Mouse (Mus musculus) kidney, adult 2 months (tissue): ENCODE results near the gene Ankrd11. TPM values are rescaled to one million over a fixed set of nuclear protein-coding genes. Genes with fewer than 3 reads are reported as not detected.

ENCODE experiments used
- DNase-seq: peaks from one replicate; pipeline ENCODE4 v3.0.0; 2021
- H3K27ac ChIP-seq: fragments of 200-500 bp; 2 replicates; pipeline ENCODE4 v1.5.1; 2012; ENCODE audit warnings: low read depth, low read length, control low read depth, inconsistent platforms; ENCODE audit not compliant: insufficient read depth
- H3K27me3 ChIP-seq: fragments of 200-500 bp; replicated peaks from 2 replicates; pipeline ENCODE4 v1.6.1; 2012; ENCODE audit warnings: mild to moderate bottlenecking, moderate library complexity, low read length, inconsistent platforms; ENCODE audit not compliant: control insufficient read depth, insufficient read depth
- H3K36me3 ChIP-seq: fragments of 200-500 bp; 2 replicates; pipeline ENCODE4 v1.6.1; 2012; ENCODE audit warnings: mild to moderate bottlenecking, moderate library complexity, low read length, inconsistent platforms; ENCODE audit not compliant: control insufficient read depth, insufficient read depth
- H3K4me1 ChIP-seq: fragments of 200-500 bp; 2 replicates; pipeline ENCODE4 v1.6.1; 2011; ENCODE audit warnings: low read length; ENCODE audit not compliant: control insufficient read depth, insufficient read depth
- H3K4me3 ChIP-seq: fragments of 200-500 bp; 2 replicates; pipeline ENCODE4 v1.5.1; 2011; ENCODE audit warnings: mild to moderate bottlenecking, low read depth, low read length, control low read depth; ENCODE audit not compliant: insufficient read depth
- CTCF ChIP-seq: fragments of 200-500 bp; conservative IDR thresholded peaks from 2 replicates; pipeline ENCODE4 v1.5.1; 2011; ENCODE audit warnings: low read depth, mild to moderate bottlenecking, control low read depth, low read length, moderate library complexity, mixed read lengths; ENCODE audit not compliant: insufficient read depth, insufficient read length
- POLR2A ChIP-seq: fragments of 200-500 bp; IDR thresholded peaks from one replicate; pipeline ENCODE4 v1.6.1; 2011; ENCODE audit warnings: low read depth, low read length, control low read depth
- whole genome bisulfite sequencing: fragments of 180-500 bp; shearing (Covaris S2); methylation state at CpG from one replicate; pipeline ENCODE4 v1.1.7; 2018; 5-methylcytosine and 5-hydroxymethylcytosine counted together
- polyA plus RNA-seq: library from polyadenylated mRNA; depleted of rRNA; stranded (reverse); fragments of >200 nt; gene quantifications from 2 replicates; pipeline ENCODE4 v1.2.3, GENCODE M21; 2012

Ankrd11 gene
- polyA plus RNA-seq, 1 experiment = 32.7 TPM

DNA sequence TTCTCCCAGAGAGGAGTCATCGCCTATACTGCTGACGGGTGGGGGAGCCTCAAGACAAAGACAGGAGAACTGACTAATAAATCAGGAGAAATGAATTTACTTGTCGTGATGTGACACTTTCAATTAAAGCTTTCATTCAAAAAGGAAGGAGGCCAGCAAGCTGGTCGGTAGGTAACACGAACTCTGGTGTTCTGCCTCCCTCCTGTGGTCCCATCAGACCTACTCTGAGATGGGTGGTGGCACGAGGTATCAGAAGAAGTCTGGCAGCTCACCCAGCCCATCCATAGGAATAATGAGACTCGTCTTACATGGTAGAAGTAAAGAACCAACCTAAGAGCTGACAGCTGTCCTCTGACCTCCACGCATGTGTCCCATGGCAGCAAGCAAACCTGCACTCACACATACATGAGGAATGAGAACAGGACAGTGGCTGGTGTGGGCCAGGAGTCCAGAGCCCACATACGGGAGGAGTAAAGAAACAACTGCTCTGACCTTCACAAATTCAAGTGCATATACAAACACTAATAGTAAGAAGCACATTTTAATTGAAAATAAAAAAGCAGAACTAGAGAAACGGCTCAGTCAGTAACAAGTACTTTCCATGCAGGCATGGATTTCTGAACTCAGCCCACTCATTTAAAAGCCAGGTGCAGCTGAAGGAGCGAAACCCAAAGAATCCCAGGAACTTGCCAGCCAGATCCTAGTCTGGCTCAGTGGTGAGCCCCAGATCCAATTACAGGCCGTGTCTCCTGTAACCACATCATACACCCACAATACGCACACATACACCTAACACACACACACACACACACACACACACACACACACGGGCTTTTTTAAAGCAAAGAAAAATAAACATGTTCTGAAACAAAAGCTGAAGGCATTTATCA lies 37.8 kb downstream of the Ankrd11 start:
- H3K4me3 ChIP-seq = no peak overlapping the region
- 37% methylated on average over 14 of the region's 14 CpGs for WGBS
- H3K4me1 ChIP-seq = peaks cover 43% of the 10 kb centered on the region
- no peak overlapping the region for H3K27ac ChIP-seq
- no peak for DNase-seq
- no peak for TF ChIP-seq POLR2A
- TF ChIP-seq CTCF = no peak
- no peaks in the 10 kb centered on the region for H3K27me3 ChIP-seq
- no peaks in the 10 kb centered on the region for H3K36me3 ChIP-seq

DNA sequence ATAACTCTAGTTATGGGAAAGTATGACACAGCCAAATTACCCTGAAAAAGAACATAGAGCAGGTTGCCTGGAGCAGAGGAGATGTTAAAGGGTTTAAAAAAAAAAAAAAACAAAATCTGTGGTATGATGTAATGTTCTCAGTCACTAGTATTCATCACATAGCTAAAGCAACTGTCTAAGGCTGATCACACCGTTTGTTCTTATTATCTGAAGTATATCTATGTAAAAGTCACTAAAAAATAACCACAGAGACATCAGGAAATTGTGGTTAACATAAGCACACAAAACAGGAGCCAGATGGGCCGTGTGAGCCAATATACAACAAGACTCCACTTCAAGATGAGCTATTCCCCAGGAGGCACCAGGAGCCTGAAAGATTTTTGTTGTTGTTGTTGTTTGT lies 41.8 kb downstream of the Ankrd11 start:
- DNase-seq = no peak
- WGBS = 46% methylated on average over 2 of the region's 2 CpGs
- no peaks in the 10 kb centered on the region for H3K36me3 ChIP-seq
- H3K4me3 ChIP-seq = no peak overlapping the region
- no peak overlapping the region for H3K27ac ChIP-seq
- H3K27me3 ChIP-seq = no peaks in the 10 kb centered on the region
- TF ChIP-seq CTCF (no peak), POLR2A (no peak)
- peaks cover 15% of the 10 kb centered on the region; the same call in 1 of the 2 replicates for H3K4me1 ChIP-seq

DNA sequence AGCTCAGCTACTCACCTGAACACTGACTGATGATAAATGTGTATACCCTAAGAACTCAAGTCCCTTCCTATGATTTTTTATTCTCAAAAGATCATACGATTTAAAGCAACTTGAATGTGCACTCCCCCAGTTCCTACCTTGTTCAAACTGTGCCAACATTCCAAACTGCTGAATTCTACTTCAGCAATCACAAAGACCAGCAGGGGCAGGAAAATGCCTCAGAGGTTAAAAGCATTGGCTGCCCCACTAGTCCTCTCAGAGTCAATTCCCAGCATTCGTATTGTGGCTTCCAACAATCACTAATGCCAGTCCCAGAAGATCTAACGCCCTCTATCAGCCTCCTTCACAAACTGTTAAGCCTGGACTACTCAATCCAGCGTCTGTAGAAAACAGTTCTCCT lies 44.1 kb downstream of the Ankrd11 start:
- WGBS = 38% methylated on average over 4 of the region's 4 CpGs
- DNase-seq = no peak
- Histone ChIP-seq H3K36me3 (no peaks in the 10 kb centered on the region), H3K4me3 (no peak overlapping the region), H3K27ac (no peak overlapping the region), H3K27me3 (no peaks in the 10 kb centered on the region), H3K4me1 (peaks cover 9% of the 10 kb centered on the region; the same call in 1 of the 2 replicates)
- TF ChIP-seq POLR2A (no peak), CTCF (no peak)

DNA sequence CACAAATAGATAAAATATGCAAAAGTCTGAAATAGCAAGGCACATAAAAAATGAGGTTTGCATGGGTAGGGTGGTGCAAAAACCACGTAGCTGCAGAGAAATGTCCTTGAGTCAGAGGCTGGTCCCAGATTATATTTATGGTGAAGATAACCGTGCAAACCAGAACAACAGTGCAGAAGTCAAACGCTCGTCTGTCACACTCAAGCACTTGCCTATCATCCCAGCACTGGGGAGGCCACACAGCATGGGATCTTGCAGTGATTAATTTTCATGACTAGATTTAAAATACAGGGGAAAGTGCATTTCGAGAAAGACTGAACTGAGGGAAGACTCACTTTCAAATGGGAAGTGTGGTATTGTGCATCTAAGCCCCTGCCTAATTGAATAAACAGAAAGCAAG lies 48.3 kb downstream of the Ankrd11 start:
- TF ChIP-seq POLR2A (no peak), CTCF (no peak)
- Histone ChIP-seq H3K36me3 (no peaks in the 10 kb centered on the region), H3K27me3 (no peaks in the 10 kb centered on the region), H3K27ac (no peak overlapping the region), H3K4me1 (peaks cover 26% of the 10 kb centered on the region), H3K4me3 (no peak overlapping the region)
- no peak for DNase-seq
- 60% methylated on average over 5 of the region's 5 CpGs for WGBS

DNA sequence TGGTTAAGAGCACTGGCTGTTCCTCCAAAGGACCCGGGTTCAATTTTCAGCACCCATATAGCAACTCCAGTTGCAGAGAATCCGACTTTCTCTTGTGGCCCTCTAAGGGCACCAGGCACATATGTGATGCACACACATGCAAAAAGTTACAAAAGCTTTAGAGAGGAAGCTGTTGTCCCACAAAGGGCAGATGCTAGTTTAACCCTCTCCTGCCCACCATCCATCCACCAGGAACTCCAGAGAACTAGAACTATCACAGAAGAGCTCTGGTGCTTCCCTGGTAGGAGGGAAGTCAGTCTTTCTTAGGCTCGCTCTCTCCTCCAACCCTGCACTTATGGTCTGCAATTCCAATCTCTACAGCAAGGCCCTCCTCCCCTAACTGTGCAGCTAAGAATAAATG lies 49.0 kb downstream of the Ankrd11 start:
- H3K36me3 ChIP-seq = no peaks in the 10 kb centered on the region
- no peak for TF ChIP-seq POLR2A
- TF ChIP-seq CTCF = no peak
- 72% methylated on average over 3 of the region's 3 CpGs for WGBS
- no peak overlapping the region for H3K4me3 ChIP-seq
- peaks cover 26% of the 10 kb centered on the region for H3K4me1 ChIP-seq
- no peak overlapping the region for H3K27ac ChIP-seq
- DNase-seq = no peak
- no peaks in the 10 kb centered on the region for H3K27me3 ChIP-seq

DNA sequence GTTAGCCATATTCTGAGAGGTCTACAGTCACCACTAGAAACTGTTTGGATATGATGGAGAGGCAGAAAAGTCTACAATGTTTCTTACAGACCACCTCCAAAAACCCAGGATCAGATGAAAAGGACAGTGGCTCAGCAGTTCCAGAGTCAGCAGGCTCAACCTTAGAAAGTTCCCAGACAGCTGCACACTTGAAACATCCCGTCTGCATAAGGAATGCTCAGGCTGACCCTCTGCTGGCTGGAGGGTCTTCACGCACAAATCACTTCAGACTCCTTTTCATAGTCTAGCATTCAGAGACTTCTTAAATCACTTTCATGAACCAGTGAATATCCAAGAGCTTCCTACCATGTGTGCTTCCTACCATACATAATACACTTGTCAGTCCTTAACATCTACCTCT lies 49.8 kb downstream of the Ankrd11 start:
- 66% methylated on average over 2 of the region's 2 CpGs for WGBS
- no peak overlapping the region for H3K4me3 ChIP-seq
- no peaks in the 10 kb centered on the region for H3K27me3 ChIP-seq
- TF ChIP-seq CTCF = no peak
- no peak for TF ChIP-seq POLR2A
- DNase-seq = no peak
- no peak overlapping the region for H3K27ac ChIP-seq
- H3K36me3 ChIP-seq = no peaks in the 10 kb centered on the region
- H3K4me1 ChIP-seq = peaks cover 30% of the 10 kb centered on the region

DNA sequence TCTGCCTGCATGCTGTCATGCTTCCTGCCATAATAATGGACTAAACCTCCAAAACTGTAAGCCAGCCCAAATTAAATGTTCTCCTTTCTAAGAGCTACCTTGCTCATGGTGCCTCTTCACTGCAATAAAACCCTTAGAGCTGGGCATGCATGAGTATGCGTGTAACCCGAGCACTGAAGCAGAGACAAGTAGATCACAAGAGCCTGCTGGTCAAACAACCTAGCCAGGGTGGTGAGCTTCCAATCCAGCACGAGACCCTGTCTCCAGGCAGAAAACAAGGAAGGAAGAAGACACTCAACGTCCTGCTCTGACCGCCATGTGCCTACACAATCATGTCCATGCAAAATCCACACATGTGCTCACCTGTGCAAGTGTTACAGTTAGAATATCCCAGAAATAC lies 50.7 kb downstream of the Ankrd11 start:
- Histone ChIP-seq H3K27ac (no peak overlapping the region), H3K27me3 (no peaks in the 10 kb centered on the region), H3K4me3 (no peak overlapping the region), H3K36me3 (no peaks in the 10 kb centered on the region), H3K4me1 (peaks cover 36% of the 10 kb centered on the region)
- DNase-seq = no peak
- WGBS = 53% methylated on average over 5 of the region's 5 CpGs
- TF ChIP-seq POLR2A (no peak), CTCF (no peak)

DNA sequence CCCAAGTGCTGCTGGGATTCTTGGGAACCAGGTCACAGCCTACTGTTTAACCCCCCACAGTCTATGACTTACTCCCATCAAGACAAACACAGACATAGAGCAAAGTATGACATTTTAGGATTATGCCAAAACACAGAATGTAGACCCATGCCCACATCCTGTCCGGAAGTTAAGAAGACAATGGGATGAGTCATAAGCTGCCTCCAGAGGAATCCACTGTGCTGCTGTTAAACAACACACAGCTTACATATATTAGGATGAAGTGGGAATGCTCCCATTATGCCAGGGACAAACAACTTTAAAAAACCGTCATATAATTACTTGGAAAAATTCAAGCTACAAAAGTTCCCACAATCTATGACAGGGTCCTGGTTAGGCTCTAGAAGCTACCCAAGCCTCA lies 52.1 kb downstream of the Ankrd11 start:
- no peak for DNase-seq
- peaks cover 44% of the 10 kb centered on the region for H3K4me1 ChIP-seq
- H3K36me3 ChIP-seq = no peaks in the 10 kb centered on the region
- no peak overlapping the region for H3K27ac ChIP-seq
- TF ChIP-seq POLR2A = no peak
- no peak for TF ChIP-seq CTCF
- H3K4me3 ChIP-seq = no peak overlapping the region
- WGBS = 74% methylated on average over 2 of the region's 2 CpGs
- H3K27me3 ChIP-seq = no peaks in the 10 kb centered on the region
